Mouse (Mus musculus) CD8-positive naive resting alpha-beta T cell, adult 2 months (primary cell): Measurements from ENCODE around the gene Chrm4.
A peak's percentile ranks its signal among the peaks of the same experiment; 100 is the strongest.

Source experiments
- DNase-seq, 2 experiments: peaks; one replicate each; pipeline ENCODE4 v3.0.0; 2022; ENCODE audit warnings: low read depth in 2 of 2, low spot score in 2 of 2

Gene Chrm4

DNA sequence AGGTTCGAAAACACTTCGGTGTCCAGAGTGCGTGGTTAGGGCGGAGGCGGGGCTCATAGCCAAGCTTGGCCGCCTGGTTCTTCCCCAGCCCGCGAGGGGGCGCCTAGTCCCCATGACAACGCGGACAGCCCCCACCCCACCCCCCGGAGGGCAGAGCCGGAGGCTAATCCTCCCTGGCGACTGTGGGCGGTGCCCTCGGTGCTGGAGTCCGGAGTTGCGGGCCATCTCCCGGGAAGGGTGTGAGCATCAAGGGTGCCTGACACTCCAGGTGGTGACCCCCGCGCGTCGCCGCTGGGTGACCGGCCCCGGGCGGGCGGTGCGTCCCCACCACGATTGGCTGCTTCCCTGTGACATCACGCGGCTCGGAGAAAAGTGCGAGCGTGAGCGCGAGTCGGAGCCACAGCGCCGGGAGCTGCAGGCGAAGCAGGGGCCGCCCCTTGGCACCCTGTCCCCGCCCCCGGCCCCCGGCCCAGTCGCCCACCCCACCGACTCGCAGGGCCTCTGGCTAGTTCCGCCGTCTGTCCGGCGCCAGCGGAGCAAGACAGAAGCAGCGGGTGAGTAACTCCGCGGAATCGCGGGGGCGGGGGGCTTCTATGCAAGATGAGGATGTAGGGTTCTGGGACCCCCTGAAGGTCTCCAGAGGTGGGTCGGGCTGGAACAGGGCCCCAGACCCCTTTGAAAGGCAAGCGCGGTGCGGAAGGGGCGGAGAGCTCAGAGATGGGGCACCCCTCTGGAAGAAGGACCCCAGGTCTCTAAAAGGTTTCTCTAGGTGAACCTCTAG, 5.1 kb upstream of the Chrm4 start:
- DNase-seq: no peak

DNA sequence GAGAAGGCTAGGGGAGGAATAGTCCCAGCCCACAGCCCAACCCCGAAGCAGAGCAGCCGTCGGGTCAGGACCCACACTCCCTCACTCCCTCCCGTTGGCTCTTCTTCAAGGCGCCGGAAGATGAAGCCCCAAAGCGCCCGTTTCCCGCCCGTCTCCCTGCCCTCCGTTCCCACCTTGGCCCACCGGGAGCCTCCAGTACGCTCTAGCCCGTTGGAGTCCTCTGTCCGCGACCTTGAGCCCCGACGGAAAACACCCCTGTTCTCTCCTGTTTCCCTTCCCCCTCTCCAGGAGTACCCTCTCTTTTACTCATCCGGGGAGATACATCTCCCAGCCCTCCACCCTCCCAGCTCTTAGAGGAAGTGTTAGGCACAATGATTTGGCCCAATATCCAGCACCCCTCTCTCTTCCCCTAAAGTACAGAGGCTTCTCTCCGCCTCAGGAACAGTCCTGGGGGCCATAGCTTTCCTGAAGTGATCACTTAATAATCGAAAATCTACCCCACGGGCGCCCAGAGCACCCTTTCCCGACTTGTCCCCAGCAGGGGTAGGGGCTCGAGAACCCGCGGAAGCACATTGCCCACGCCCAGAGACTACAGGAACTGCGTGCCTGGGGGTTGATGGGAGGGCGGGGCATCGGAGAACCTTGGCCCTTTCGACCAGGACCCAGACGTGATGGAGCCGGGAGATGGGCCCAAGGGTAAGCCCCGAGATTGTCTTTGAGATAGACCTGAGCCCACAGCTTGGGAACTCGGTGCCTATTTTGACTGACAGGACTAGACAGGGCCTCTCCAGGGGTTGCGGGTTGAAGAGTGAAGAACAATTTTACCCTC, 4.2 kb upstream of the Chrm4 start:
- no peak for DNase-seq

DNA sequence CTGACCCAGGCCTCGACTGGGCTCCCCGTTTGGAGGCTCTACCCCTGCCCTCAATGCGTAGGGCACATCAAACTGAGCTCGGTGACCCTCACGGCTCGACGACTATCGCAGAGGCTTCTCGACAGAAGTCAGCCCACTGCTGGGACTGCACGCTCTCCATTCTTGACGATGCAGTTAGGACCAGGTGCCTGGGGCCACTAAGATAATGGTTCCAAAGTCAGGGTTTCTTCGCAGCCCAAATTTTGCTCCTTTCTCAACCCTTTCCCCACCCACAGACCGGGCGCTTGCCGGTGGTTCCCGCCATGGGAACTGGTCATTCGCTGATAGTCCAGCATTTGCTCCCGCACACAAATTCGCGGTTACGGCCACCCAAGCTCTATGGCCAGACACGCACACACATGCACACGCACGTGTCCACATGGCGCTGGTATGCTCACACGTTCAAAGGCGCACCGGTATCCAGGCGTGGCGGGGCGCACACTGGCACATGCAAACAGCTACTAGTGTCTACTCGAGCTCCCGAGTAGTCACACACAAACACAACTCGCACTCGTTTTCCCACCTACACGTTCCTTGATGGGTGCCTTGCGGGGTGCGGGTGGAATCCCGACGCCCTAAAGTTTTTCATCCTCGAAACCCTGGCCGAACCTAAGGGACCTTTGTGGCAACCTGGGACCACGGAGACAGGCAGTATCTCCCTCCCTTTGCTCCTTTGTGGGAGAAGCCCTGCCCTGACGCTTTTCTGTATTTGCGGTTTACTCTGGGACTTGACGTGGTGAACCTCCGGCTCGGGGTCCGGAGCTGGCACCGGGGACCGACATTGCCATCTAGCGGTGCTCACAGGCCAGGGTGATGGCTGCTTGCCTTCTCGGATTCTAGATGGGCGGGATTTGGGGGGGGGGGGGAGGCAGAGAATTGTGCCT, 3.4 kb upstream of the Chrm4 start:
- peak; percentile 46 to 56 for DNase-seq

DNA sequence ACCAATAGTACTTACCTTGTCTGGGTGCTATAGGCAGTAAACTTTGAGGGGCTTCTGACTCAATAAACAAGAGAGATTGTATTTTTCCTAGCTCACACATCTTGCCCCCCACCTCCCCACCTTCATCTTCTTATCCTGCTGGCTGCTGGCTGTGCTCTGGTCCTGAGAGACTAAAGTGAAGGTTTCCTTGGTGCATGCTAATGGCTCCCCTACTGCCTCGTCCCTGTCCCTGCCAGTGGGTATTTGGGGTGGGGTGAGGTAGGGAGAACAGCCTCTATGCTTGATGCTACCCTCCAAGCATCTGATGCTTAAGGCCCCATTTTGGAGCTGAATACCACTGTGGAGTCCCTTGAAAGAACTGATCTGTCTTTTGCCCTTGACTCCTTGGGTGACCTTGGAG, 2.3 kb upstream of the Chrm4 start:
- DNase-seq: no peak

DNA sequence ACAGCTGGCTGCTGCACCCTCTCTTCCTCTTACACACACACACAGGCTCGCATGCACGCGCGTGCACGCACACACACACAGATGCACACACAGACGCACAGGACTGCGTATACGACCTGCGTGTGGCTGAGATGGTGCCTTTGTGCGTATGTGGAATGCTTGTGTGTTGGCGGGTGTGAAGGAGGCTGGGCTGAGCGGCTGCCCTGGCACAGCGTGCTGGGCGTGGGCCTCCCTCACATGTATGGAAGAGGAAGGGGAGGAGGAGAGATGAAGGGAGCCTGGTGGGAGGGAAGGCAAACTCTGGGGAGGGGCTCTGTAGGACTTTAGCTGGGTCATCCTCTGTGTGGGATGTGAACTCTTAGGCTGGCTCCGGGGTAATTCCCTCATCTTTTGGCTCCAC, 1.6 kb upstream of the Chrm4 start:
- no peak for DNase-seq

DNA sequence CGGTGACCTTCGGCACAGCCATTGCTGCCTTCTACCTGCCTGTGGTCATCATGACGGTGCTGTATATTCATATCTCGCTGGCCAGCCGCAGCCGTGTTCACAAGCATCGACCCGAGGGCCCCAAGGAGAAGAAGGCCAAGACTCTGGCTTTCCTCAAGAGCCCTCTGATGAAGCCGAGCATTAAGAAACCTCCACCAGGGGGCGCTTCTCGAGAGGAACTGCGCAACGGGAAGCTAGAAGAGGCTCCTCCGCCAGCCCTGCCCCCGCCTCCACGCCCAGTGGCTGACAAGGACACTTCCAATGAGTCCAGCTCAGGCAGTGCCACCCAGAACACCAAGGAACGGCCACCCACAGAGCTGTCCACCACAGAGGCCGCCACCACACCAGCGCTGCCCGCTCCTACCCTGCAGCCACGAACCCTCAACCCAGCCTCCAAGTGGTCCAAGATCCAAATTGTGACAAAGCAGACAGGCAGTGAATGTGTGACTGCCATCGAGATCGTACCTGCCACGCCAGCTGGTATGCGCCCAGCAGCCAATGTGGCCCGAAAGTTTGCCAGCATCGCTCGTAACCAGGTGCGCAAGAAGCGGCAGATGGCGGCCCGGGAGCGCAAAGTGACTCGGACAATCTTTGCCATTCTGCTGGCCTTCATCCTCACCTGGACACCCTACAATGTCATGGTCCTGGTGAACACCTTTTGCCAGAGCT, 931 bp downstream of the Chrm4 start:
- DNase-seq: peak; percentile 68 to 81

DNA sequence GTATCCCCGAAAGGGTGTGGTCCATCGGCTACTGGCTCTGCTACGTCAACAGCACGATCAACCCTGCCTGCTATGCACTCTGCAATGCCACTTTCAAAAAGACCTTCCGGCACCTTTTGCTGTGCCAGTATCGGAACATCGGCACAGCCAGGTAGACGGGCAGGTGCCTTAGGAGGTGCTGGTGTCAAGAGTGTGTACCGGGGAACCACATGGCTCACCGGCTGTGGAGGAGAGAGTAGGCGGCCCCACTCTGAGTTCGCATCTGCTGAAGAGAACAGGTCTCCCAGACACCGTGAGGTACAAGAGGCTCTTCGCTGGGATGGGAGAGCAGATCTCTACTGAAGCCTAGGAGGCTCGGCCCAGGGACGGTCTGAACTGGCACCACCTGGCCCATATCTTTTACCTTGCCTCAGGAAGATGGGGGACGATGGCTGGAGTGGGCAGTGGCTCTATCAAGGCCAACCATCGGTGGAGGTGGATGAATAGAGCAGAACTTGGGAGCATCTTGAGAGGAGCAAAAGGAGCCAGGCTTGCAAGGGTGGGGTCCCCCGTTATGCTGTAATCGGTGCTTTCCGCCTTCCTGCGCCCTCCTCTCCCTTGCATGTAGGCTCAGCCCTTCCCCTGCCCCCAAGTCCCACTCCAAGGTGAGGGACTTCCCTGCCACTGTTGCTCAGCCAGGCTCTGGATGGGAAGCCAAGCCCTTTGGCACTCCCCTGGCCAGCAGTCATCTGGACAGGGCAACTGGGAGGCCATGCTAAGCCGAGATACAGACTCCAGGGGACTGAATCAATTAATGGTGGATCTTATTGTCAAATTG, 1.7 kb downstream of the Chrm4 start:
- DNase-seq: no peak

DNA sequence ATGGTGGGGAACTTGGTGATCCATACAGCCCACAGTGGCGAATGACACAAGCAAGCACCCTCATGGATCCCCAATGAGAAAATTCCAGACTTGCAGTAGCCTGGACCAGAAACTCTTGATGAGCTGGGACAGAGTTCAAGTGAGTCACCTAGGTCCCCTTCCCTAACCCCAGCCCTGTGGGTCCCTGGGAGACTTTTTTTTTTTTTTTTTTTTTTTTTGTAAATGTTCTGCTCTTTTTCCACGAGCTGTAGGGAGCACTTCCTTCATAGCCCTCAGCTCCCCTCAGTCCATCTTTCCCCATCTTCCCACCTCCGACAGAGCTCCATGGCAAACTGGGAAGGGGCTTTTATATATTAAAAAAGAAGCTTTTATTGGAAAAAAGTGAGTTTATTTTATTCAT, 2.4 kb downstream of the Chrm4 start:
- no peak for DNase-seq

DNA sequence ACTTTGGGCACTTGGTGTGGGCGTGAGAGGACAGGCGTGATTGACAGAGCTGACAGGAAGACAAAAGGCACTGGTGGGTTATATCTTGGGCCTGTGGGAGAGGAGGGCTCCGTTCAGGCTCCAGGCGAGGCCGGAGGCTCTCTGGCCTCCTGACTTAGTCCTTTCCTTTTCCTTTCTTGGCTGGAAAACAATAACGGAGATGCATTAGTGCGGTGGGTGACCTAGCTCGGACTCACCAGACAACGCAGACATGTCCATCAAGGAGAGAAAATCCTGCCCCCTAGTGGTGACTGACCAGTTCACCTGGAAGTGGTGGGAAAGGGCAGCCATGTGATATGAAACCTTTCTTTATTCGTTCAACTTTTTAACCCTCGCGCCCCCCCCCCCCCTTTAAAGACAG, 2.9 kb downstream of the Chrm4 start:
- DNase-seq: peak in 1 of 2 experiments; percentile 52

DNA sequence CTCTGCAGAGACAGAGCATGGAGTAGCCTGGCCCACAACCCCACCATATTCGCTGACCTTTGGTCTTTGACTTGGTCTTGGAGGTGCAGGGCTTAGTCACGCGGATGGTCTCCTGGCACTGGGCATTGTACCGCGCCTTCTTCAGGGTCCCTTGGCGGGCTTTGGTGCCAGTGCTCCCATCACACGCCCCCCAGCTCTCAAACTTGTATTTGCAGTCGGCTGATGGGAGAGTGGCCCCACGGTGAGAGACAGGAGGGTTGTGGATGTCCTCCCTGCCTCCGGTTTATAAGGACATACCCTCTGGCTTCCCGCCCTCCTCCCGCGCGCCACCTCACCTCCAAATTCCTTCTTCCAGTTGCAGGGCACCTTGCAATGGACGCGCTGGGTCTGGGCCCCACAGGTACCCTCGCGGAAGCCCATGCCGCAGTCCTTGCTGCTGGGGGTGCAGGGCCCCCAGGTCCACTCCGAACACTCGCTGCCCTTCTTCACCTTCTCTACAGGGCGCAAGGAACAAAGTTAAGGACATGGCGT, 3.8 kb downstream of the Chrm4 start:
- no peak for DNase-seq

DNA sequence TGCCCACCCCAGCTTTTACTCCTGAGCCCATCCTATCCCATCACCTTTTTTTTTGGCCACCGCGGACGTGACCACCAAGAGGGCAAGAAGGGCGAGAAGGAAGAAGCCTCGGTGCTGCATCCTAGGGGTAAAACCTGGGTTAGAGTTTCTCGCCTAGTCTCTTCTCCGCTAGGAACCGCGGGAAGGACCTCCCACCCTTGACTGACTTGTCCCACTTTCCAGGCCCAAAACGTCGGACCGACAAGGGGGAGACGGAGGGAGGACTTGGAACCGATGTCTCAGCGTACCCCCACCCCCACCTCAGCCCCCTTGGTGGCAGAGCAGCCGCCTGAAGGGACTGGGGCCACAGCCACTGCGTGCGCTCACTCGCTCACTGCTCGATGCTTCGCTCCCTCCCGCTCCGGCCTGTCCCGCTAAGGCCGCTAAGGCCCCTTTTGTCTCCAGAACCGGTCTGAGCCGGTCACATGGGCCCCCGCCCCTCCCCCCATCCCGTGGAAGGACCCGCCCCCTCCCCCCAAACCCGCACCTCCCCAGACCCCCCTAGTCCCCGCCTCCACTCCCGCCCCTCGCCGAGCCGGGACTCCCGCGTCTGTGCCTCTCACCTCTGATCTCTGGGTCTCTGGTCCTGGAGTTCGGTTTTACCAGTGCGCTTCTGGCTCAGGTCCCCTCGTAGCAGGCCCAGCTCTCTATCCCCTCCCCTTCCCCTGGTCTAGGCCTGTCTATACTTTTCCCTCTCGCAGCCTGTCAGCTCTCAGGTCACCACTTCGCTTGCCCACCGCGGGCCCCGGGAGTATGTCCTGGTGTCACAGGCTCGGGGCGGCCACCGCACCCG, 4.5 kb downstream of the Chrm4 start:
- no peak for DNase-seq

DNA sequence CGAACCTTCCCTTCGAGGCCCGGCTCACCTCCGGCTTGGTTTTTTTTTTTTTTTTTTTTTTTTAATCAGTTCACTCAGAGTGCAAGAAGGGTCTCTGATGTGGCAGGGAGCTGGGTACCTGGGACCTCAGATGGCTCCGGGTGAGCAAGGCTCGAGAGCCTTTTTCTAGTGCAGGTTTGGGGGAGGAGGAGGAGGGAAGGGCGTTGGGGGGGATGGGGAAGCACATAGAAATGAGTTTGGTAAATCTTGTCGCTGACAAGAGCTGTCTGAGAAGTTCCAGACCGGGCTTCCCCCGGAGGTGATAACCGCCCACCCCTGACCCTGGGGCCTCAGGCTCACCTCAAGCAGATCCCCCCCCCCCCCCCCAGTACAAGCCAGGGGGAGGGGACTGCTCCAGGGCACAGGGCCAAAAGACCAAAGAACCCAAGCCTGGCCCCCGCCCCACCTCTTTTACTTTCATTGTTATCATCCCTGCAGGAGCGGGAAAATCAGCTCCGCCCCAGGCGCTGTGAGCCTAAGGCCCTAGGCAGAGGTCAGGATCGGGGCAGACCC, 5.2 kb downstream of the Chrm4 start, which contains the start of gene Mdk:
Gene Mdk, minus strand, starts transcription at position 138 of the 552 bp plus-strand sequence.
- no peak for DNase-seq

DNA sequence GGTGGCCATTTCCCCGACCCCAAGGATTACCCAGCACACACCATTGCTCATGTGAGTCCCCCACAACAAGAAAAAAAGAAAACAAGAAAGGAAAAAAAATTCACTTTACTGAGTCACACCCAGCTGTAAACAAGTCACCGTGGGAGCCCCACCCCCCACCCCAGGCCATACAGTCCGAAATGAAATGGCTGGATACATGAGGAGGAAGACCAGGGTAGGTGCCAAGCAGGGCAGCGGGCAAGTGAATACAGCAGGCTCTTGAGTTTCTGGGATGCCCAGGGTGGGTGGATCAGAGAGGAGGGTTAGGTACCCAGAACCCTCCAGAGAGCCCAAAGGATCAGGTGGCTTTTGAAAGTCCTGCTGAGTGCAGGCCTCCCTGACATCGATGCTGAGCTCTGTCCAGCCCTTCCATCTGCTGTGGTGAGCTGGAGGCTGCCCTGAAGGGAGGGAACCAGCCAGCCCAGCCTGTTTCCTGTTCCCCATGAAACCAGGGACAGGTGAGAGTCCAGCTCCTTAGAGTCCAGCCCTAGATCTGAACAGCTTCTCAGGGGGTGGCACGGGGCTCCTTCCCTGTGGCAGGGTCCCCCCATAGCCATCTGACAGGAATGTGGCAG, 5.8 kb downstream of the Chrm4 start:
- DNase-seq: no peak

DNA sequence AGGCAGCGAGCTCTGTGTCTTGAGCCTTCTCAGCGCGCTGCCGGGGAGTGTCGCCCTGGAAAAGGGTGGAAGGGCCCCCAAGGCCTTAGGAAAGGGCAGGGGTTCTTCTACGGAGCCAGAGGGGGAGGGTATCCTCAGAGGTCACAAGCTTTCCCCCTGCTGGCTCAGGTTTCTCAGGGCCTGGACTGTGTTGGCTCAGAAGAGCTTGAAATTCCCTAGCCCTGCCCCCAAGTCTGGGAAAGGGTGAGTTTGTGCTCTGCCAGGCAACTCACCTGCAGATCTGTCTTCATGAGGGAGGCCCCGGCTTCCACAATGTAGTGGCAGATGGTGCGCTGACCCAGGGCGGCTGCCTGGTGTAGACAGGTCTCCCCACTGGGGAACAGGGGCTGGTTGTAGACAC, 6.4 kb downstream of the Chrm4 start:
- DNase-seq: no peak

DNA sequence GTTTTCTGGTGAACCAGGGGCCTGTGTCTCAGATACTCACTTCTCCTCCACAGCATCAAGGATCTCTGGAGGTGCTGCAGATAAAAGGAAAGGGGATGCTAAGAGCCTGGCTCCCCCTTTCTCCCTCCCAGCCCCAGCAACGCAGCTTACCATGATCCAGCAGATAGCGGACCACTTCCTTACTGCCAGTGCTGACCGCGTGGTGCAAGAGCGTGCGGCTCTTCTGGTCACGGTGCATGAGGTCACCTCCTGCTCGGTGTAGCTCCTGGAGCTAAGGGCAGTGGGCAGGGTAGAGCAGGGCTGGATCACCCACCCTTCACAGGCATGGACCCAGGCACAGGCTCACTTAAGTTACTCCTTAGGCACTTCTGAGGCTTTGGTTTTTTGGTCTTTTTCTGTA, 7.0 kb downstream of the Chrm4 start:
- no peak for DNase-seq

DNA sequence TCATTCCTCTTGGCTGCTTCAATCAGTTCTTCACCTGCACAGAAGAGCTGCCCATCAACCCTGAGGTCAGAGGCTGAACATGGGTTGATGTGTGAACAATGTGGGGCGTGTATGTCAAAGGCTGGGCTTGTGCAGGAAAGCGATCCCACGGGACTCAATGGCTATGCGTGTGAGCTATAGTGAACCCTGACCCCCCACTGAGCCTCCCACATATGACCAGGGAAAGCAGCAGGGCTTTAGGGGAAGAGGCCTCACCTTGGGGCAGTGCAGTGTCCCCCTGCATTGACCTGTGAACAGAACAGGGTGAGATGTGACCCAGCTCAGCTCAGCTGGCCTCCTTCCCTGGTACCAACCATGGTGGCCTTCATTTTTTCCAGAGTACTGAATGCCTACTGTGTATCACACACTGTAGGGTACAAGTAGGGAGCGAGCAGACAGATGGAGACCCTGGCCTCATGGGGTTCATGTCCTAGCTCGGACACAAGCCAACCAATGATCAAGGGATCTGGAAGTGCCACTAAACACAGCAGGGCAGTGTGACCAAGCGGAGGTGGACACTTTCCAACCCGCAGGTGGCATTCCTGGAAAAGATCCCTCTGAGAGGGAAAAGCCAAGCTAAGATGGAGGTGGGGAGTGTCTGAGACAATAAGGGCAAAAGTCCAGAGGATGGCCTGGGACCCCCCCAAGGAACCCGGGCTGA, 7.9 kb downstream of the Chrm4 start:
- no peak for DNase-seq

DNA sequence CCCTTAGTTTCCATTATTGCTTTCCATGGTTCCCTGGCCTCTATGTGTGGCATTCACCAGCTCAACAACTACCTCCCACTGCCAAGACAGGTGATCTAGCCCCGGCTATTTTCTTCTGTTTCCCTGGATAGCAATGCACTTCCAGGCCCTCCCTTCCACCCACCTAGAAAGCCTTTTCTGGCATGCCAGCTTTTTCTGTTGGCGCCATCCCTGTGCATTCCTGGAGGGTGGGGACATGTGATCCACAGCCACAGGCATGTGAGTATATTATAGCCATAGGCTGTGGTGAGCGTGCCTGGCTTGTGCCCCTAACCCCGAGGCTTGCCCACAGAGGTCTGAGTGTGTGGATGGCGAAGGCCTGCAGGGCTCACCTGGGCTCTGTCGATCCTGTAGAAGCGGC, 9.1 kb downstream of the Chrm4 start:
- DNase-seq: no peak
